Mouse (Mus musculus) liver, postnatal 0 days (tissue): ENCODE data around the gene Pdxk.
A peak's percentile ranks its signal among the peaks of the same experiment; 100 is the strongest.

ENCODE experiments used
- CTCF ChIP-seq: sonication (generic); IDR thresholded peaks from 2 replicates; pipeline ENCODE4 v1.5.1; 2016; ENCODE audit warnings: antibody characterized with exemption, low read depth
- EP300 ChIP-seq: IDR thresholded peaks from 2 replicates; pipeline ENCODE4 v1.6.1; 2016; ENCODE audit warnings: antibody characterized with exemption, low read depth, mild to moderate bottlenecking

DNA sequence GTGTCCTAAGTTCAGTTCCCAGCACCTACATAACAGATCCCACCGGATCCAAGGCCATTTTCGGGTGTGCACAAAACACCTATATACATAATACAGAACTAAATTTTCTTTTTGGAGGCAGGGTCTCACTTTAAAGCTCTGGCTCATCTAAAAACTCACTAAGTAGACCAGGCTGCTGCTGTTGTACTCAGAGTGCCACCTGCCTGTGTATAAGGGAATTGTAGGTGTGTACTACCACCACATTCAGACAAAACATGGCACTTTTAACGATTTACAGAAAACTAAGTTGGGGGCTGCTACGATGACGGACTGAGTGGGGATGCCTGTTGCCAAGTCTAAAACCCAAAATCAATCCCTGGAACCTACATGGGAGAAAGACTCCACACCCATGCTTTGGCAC lies 14.0 kb downstream of the Pdxk start:
- no peak for TF ChIP-seq EP300
- peak; percentile 28; the same call in 1 of the 2 replicates for TF ChIP-seq CTCF
